Mouse (Mus musculus) urinary bladder, adult 18-20 months (tissue): ENCODE measurements around the gene Lrrc25.
"Not testable (repeated sequence)": the region's sequence is repeated elsewhere in the genome, so short reads cannot be mapped to it uniquely, and the experiment has no call there.

Experiments
- DNase-seq, 2 experiments: peaks; one replicate each; pipeline ENCODE4 v3.0.0; 2022; ENCODE audit warnings: low spot score in 2 of 2, mixed read lengths in 2 of 2

Gene Lrrc25

DNA sequence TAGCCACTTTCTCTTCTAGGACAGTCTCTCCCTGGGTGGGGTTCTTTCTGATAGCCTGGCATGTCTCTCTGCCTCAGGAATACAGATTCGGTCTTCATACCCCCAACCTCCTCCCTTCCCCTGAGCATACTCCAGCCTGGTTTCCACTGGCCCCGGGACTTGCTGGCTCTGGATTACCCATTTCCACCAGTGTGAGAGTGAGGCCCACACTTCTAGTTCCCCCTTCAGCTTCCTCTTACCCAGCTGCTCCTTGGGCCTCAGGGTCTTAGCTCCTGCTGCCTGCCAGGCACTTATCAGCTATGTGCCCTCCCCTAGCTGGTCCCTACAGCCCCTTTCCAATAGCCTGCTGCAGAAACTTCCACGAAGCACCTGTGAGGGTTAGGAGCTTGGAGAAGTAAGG, at the start of gene Lrrc25:
Gene Lrrc25, plus strand, starts transcription at position 262 of the 400 bp plus-strand sequence.
- no peak for DNase-seq

DNA sequence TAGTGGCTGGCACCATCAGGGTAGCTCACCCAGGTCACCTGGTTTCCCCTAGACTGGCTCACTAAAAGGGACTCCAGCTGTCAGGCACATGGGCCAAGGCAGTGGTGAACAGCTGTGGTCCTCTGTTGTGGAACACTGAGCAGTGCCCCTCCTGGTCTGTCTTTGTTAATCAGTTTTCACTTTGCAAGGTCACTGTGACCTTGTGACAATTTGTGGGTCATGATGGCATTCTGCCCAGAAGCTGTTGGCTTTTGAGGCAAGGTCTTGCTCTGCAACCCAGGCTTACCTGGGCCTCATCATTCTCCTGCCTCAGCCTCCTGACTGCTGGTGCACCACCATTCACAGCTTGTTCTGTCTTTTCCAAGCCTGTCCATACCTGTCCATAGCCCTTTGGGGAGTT, 45.6 kb upstream of the Lrrc25 start:
- DNase-seq = no peak

DNA sequence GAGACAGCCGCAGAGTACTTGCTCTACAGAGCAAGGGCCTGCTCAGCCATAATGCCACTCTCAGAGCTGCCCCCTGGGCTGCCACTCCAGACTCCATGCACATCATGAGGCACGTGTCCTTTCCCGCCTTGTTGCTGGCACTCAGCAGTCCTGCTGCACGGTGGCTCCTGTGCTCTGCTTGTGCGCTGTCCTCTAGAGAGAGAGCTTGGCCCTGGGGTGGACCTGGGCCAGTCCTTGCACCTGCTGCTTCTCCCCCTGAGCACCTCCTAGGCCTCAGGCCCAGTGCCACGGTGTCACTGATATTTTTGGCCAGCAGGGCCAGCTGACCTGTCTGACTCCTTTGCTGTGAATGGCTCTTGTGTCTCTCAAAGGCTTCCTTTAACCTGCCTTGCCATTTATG, 45.0 kb upstream of the Lrrc25 start:
- no peak for DNase-seq

DNA sequence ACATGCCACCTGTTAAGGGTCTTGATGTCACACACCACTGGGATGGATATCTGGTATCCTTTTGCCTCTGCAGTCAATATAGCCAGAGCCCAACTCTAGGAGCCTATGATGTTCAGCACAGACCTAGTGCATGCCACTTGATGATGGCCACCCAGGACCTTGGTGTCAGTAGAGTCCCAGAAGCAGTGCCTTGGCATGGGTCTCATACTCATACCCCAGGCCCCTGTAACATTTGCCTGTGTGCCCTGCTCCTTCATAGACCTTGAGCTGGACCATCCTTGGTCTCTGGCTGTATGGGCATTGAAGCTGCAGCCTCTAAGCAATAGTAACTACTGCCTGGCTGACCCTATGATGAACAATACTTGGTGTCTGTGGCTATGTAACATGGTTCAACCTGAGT, 41.7 kb upstream of the Lrrc25 start:
- DNase-seq = no peak

DNA sequence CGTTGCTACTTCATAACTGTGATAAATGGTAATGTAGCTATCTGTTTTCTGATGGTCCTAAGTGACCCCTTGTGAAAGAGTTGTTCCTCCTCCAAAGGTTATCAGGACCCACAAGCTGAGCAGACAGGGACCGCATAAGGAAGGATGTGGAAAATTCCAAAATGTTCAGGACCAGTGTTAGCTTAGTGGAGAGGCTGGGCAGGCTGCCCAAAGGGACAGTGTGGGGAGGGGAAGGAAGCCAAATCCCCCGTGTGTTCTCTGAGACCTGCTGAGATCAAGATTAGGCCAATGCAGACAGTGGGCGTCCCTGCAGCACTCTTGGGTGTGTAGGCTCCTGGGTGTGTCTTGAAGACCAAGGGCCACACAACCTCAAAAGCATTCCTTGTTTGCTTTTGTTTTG, 41.0 kb upstream of the Lrrc25 start:
- no peak for DNase-seq

DNA sequence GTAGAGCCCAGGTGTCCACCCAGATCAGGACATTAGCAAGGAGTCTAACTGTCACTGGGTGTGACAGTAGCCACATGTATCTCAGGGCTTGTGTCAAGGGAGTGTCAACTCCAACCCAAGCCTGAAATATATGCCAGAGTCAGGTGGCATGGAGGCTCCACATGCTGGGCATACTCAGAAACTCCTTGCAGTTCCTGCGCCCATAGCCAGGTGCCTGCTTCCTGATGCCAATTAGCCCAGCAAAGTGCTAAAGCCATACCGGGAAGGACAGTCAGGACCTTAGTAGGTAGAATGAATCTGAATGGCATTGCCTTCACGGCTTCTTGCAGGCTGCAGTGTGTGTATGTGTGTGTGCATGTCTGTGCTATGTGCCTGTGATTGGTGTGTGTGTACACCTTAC, 38.7 kb upstream of the Lrrc25 start:
- DNase-seq = no peak

DNA sequence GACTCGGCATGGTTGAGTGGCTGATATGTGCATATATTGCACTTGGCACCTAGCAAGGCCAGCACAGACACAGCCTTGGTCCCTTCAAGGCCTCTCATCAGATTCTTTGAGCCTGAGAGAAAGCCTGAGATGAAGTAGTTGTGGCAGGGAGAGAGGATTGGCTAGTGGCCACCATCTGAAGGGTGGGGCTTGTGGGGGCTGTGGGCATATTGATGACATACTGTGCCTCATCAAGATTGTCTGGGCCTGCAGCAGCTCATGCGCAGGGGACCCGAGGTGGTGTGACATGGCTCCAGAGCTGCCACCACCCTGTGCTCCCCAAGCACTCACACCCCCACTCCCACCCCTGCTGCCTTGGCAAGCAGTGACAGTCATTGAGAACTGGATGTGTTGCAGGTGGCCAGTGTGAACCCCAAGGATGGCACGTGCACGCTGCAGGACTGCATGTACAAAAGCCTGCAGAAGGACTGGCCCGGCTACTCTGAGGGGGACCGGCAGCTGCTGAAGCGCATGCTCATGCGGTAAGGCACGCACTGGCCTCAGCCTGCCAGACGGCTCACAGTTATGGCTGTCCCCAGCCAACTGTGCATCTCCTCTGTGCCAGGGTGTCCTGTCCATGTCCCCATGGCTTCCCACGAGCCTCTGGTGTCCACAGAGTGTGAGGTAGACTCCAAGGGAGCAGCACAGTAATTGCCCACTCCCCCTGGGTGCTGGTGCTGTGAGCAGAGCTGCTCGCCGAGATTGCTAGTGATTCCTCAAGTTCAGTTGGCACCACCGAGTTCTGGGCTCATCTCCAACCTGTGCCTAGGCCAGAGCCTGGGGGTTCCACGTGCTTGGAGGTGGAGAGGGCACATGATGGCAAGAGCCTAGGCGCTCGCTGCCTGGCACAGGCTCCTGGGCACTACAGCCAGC, 32.2 kb upstream of the Lrrc25 start:
- DNase-seq = no peak

DNA sequence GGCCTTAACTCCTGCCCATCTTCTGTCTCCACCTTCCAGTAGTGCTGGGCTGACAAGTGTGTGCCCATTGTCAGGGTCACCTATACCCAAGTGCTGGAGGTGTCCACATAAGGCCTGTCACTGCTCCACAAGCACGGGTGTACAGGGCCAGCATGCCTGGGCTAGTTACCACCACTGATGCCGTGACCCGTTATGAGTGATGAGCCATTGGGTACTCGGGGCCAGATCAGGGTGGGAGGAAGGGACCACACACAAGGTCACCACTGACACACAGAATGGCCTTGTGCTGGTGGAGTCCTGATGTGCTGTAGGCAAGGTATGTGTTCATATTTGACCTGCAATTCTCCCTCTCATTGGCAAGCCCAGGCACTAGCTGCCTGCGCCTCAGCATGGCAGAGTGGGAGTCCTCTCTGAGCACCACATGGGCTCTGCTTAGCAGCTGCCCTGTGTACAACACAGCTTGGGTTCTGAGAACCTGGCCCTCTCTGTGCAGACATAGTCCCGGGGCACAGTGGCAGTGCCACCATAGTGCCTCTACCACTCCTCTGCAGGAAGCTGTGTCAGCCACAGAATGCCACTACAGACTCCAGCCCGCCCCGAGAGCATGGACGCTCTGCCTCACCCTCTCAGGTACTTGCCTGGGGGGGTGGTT, 31.2 kb upstream of the Lrrc25 start:
- DNase-seq = no peak

DNA sequence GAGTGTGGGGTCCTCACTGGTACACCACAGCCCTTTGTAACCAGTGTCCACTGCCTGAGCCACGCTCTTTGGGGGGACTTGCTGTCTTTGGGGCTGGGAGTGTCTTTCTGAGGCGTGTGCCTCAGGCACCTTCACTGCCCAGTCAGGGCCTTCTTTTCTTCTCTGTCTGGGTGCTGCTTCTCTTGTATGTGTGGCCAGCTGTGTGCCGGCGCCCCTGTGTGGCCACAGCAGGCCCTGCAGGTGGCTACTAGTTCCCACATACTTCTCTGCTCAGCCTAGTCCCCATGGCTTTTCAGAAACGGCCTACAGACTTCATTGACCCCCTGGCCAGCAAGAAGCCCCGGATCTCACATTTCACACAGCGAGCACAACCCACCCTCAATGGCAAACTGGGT, 30.7 kb upstream of the Lrrc25 start:
- DNase-seq = no peak

DNA sequence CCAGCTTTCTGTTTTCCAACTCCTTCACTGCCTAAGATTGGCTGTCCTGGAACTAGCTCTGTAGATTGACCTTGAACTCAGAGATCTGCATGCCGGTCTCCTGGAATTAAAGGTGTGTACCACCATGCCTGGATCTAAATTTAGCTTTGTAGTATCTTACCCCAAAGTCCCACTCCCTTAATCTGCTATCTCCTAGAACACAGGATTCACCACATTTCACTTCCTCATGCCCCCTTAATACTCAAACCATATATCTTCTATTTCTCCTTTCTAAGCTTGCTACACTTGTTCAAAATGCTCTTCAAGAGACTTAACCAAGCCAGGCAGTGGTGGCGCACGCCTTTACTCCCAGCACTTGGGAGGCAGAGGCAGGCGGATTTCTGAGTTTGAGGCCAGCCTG, 28.0 kb upstream of the Lrrc25 start:
- not testable (repeated sequence) for DNase-seq

DNA sequence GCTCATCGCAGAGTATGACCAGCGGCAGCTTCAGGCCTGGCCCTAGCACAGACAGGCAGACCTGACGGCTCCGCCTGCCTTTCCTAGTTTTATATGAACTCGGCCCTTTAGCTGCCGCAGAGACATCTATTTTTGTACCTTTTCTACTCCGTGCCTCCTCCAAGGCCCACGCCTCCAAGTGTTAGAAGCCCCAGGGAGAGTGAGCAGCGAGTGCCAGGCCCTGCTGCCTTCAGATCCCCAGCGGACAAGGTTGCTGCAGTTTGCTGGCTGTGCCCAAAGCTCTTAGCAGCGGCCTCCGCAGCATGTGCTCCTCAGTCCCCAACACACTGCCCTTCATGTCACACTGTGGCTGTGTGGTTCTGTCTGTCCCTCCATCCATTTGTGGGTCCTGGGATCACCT, 24.4 kb upstream of the Lrrc25 start:
- DNase-seq = no peak

DNA sequence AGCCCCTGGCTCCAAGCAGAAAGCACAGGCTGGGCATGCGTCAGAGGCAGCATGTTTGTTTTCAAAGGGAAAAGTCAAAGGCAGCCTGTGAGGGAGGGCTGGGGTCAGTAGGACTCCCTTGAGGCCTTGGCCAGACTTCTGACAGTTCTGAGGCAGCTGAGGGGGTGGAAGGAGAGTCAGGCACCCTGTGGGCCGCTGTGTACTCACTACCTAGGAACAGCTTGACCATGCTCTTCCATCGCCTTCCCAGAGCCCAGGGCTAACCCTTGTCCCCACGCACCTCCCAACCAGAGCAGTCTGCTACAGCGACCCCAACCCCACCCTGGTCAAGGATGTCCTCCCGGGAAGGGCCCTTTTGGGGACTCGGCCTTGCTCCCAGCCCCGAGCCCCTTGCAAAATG, 22.8 kb upstream of the Lrrc25 start:
- DNase-seq = no peak

DNA sequence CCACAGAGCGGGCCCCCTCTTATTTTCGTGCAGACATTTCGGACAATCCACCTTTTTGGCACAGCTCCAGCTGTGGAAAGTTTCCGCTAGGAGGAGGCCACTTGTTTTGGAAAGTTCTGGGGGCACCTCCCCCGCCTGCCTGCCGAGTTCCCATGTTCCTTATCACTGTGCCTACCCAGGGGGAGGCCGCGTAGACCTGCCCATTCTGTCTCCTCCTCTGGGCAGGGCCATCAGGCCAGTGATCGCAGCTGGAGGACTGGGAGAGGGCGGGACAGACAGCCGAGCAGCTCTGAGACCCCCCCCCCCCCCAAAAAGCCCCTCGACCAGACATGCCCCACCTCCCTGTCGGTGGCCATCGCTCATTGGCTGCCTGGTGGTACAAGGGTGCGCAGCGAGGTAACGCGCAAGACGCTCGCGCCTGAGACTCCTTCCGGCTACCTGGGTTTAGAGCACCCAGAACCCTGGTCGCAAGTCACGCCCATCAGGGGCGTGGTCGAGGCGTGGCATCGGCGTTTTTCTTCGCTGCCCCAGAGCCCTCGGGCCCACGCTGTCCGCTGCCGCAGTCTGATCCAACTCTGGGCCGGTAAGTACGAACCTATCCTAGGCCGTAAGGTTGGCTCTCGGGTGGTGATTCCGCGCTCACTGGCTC, 21.9 kb upstream of the Lrrc25 start, which contains the start of gene Isyna1:
Gene Isyna1, plus strand, starts transcription at position 413 of the 649 bp plus-strand sequence.
- peak; percentile 80 to 81 for DNase-seq

DNA sequence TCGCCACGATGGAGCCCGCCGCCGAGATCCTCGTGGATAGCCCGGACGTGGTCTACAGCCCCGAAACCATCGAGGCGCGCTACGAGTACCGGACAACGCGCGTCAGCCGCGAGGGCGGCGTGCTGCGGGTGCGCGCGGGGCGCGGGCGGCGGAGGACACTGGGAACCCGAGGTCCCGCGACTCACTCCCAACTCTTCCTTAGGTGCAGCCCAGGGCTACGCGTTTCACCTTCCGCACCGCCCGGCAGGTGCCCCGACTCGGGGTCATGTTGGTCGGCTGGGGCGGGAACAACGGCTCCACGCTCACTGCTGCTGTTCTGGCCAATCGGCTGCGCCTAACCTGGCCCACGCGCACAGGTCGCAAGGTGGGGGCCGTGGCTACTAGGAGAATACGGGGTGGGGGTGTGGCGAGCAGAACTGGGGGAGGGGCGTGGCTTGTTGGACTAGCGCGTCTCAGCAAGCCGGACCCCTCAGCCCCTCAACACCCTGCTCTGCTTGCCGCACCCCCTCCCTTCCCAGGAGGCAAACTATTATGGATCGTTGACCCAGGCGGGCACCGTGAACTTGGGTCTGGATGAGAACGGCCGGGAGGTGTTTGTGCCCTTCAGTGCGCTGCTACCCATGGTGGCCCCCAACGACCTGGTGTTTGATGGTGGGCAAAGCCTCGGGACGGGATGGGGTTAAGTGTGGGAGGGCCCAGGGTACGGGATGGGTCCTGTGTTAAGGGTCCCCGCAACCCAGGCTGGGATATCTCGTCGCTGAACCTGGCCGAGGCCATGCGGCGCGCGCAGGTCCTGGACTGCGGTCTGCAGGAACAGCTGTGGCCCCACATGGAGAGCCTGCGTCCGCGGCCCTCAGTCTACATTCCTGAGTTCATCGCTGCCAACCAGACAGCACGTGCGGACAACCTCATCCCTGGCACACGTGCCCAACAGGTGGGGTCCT, 21.1 kb upstream of the Lrrc25 start:
- DNase-seq = peak in 1 of 2 experiments; percentile 58

DNA sequence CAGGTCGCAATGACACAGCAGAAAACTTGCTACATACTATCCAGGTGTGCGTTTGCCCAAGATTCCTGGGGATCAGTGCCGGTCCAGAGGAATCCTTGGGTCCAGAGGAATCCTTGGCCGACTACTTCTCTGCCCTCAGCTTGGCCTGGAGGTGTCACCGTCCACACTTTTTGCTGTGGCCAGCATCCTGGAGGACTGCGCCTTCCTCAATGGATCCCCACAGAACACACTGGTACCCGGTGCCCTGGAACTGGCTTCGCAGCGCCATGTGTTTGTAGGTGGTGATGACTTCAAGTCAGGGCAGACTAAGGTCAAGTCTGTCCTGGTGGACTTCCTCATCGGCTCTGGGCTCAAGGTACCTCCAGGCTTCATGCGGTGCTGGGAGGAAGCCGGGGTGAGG, 20.1 kb upstream of the Lrrc25 start:
- no peak for DNase-seq

DNA sequence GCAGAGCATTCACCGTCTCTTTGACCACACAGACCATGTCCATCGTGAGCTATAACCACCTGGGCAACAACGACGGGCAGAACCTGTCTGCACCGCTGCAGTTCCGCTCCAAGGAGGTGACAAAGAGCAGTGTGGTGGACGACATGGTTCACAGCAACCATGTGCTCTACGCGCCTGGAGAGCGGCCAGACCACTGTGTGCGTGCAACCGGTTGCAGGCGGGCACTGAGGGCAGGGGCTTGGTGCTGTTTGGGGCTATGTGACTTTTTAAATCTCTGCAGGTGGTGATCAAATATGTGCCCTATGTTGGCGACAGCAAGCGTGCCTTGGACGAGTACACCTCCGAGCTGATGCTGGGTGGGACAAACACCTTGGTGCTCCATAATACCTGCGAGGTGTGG, 19.7 kb upstream of the Lrrc25 start:
- DNase-seq = no peak

DNA sequence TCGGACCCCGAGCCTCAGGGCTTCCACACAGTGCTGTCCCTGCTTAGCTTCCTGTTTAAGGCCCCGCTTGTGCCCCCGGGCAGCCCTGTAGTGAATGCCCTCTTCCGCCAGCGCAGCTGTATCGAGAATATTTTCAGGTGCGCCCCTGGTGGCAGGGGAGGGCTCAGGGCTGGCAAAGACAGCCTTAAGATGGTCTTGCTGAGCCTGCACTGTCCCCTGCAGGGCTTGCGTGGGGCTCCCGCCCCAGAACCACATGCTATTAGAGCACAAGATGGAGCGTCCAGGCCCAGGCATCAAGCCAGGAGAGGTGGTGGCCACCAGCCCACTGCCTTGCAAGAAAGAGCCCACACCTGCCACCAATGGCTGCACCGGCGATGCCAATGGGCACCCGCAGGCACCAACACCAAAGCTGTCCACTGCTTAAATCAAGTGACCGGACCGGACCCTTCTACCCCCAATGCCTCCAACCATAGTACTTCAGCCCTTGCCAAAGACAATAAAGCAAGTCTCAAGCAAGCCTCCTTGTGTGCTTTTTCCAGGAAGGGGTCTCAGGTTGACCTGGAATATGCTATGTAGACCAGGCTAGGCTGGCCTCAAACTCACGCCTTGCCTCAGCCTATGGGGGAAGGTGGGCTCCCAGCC, 19.1 kb upstream of the Lrrc25 start:
- DNase-seq = no peak

DNA sequence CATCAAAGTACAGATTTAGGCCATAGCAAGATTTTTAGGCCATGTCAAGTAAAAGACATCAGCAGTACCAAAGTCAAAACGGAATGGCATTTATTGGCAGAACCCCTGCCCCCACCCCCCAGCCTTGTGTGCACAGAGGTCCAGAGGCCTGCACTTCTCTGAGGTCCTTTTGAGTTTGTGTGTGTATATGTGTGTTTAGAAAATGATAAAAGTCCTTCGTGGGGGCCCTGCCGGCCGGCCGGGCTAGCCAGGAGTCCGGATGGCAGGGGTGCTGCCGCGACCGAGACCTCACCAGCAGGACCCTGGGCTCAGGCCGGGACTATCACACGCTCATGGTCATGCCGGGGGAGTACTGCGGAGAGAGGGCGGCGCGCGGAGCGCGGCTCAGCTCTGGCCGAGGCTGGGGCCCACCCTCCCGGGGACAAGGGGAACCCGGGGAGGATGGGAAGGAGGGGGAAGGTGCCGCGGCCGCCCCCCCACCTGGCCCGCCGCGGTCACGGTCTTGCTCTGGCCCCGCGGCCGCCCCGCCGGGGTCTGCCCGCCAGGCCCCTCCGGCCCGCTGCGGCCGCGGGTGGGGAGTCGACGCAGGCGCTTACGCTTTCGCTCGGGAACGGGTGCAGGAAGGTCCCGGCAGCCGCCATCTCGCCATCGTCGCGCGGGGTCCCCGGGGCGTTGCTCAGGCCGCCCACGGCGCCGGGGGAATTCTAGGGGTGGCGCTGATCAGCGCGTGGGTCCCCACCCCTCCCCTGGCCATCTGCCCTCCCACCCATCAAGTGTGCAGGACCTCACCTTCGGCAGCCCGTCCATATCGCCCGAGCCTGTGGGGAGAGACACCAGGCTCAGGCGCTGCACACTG, 18.3 kb upstream of the Lrrc25 start:
- no peak for DNase-seq

DNA sequence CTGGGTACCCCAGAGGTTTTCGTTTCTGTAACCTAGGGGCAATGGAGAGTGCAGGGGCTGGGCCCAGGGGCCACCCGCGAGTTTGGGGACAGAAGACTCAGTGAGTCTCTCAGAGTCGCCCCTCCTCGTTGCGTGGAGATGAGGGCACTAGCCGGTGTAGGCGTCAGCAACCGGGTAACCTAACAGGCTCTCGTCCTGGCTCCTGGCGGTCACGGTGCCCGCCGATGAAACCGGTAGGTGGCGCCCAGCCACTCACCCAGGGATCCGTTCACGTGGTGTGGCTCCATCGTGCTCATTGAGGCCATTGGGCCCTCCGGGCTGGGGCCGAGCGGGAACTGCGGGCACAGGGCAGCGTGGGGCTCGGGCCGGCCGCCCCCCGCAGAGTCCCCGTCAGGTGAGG, 17.7 kb upstream of the Lrrc25 start:
- peak; percentile 66 to 81 for DNase-seq

DNA sequence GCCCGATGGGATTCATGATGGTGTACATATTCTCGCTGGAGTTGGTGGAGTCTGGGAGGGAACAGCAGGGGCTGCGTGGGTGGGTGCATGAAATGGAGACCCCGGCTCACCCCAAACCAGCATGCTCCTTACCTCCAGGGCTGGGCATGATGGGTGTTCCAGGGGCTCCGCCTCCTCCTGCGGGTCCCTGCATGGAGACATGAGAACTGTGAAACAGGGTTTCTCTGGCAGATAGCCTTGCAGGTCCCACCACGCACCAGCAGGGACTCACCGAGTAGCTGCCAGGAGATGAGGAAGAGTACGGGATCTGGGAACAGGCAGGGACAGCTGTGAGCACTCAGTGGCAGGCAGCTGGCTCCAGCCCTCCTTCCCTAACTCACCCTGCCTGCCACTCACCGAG, 17.2 kb upstream of the Lrrc25 start:
- no peak for DNase-seq
